Comparison of ENCODE assay signal across 24 mouse cellular contexts in the genomic region with DNA sequence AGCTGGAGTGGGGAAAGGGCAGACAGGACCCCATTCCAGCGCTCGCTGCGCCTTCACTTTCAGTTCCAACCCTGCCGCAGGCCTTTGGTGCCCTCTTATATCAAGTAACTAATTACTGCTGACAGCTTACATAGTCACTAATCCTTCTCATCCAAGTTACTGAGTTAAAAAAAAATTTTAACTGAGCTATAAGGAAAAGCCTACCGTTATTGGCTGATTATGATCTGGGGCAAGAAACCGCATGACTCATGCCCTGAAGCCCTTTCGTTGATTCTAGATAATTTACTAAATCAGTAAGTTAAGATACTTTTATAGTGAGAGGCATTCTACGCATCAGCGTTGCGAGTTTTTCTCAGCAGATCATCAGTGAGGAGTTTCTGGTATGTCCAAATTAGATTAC.
"Had no signal": no experiment of that assay in that cellular context is flagged by ENCODE, and none has a peak within 500 bp of the region (broad histone marks: within the 10 kb centered on the region; RNA-seq: fewer than 3 reads in every experiment).

No protein-coding gene starts in this region.

- H3K27ac ChIP-seq: intestine, embryonic 15.5 days; kidney, embryonic 15.5 days; limb, embryonic 10.5 days; limb, embryonic 13.5 days; liver, embryonic 12.5 days; liver, embryonic 15.5 days; lung, embryonic 15.5 days; neural tube, embryonic 12.5 days; neural tube, embryonic 15.5 days; stomach, postnatal 0 days had no signal

- H3K27me3 ChIP-seq: intestine, embryonic 15.5 days; kidney, embryonic 15.5 days; limb, embryonic 13.5 days; liver, embryonic 12.5 days; liver, embryonic 15.5 days; lung, embryonic 15.5 days; neural tube, embryonic 12.5 days; neural tube, embryonic 15.5 days had no signal

- DNase-seq: kidney, adult 11 months; kidney, adult 8-10 months; kidney, postnatal 10 days; kidney, postnatal 36 days; liver; lung, adult 18-20 months; lung, postnatal 14 days; lung, postnatal 4 days; midbrain, embryonic 14.5 days; right cerebral cortex, postnatal 14 days; right cerebral cortex, postnatal 4 days; thymus, adult 18-20 months; thymus, postnatal 36 days had no signal

- H3K4me2 ChIP-seq: intestine, embryonic 15.5 days; kidney, embryonic 15.5 days; limb, embryonic 13.5 days; liver, embryonic 12.5 days; liver, embryonic 15.5 days; lung, embryonic 15.5 days; midbrain, embryonic 11.5 days; neural tube, embryonic 12.5 days; neural tube, embryonic 15.5 days had no signal

- ATAC-seq: intestine, embryonic 15.5 days; liver, embryonic 12.5 days had no signal

- H3K9ac ChIP-seq: intestine, embryonic 15.5 days; kidney, embryonic 15.5 days; limb, embryonic 13.5 days; liver, embryonic 12.5 days; liver, embryonic 15.5 days; lung, embryonic 15.5 days; neural tube, embryonic 12.5 days; neural tube, embryonic 15.5 days had no signal

- H3K36me3 ChIP-seq: neural tube, embryonic 15.5 days had no signal

- H3K4me1 ChIP-seq: intestine, embryonic 15.5 days; limb, embryonic 13.5 days; liver, embryonic 12.5 days; liver, embryonic 15.5 days; lung, embryonic 15.5 days; neural tube, embryonic 12.5 days; neural tube, embryonic 15.5 days had no signal

- H3K9me3 ChIP-seq: intestine, embryonic 15.5 days; kidney, embryonic 15.5 days; limb, embryonic 10.5 days; limb, embryonic 13.5 days; liver, embryonic 12.5 days; liver, embryonic 15.5 days; lung, embryonic 15.5 days; neural tube, embryonic 12.5 days; neural tube, embryonic 15.5 days had no signal

- H3K4me3 ChIP-seq: intestine, embryonic 15.5 days; kidney, embryonic 15.5 days; limb, embryonic 10.5 days; limb, embryonic 13.5 days; liver, embryonic 12.5 days; liver, embryonic 15.5 days; lung, embryonic 15.5 days; neural tube, embryonic 12.5 days; neural tube, embryonic 15.5 days had no signal
